Mouse (Mus musculus) embryonic facial prominence, embryonic 15.5 days (tissue): ENCODE measurements around the gene Banf2. TPM values are rescaled to one million over a fixed set of nuclear protein-coding genes. Genes with fewer than 3 reads are reported as not detected.

Source experiments
- ATAC-seq: fragments of 200-750 bp; cut with Nextera tagmentation; 2 replicates; pipeline ENCODE4 v1.8.0; 2017; ENCODE audit warnings: low read depth, moderate TSS enrichment; ENCODE audit not compliant: insufficient number of reproducible peaks, low FRiP score, low TSS enrichment
- H3K27ac ChIP-seq: fragments of 300-500 bp; sonication (generic); replicated peaks from 2 replicates; pipeline ENCODE4 v1.5.1; 2015; ENCODE audit warnings: mild to moderate bottlenecking, inconsistent platforms
- H3K27me3 ChIP-seq: fragments of 300-500 bp; sonication (generic); 2 replicates; pipeline ENCODE4 v1.6.1; 2015; ENCODE audit warnings: inconsistent platforms
- H3K36me3 ChIP-seq: fragments of 300-500 bp; sonication (generic); 2 replicates; pipeline ENCODE4 v1.6.1; 2015; ENCODE audit warnings: mild to moderate bottlenecking, inconsistent platforms
- H3K4me1 ChIP-seq: fragments of 300-500 bp; sonication (generic); 2 replicates; pipeline ENCODE4 v1.6.1; 2015; ENCODE audit warnings: inconsistent platforms
- H3K4me2 ChIP-seq: fragments of 300-500 bp; sonication (generic); replicated peaks from 2 replicates; pipeline ENCODE4 v1.6.1; 2015; ENCODE audit warnings: mild to moderate bottlenecking, inconsistent platforms
- H3K4me3 ChIP-seq: fragments of 300-500 bp; sonication (generic); replicated peaks from 2 replicates; pipeline ENCODE4 v1.5.1; 2015; ENCODE audit warnings: mild to moderate bottlenecking, inconsistent platforms
- H3K9ac ChIP-seq: fragments of 300-500 bp; sonication (generic); 2 replicates; pipeline ENCODE4 v1.6.1; 2015; ENCODE audit warnings: inconsistent platforms
- H3K9me3 ChIP-seq: fragments of 300-500 bp; sonication (generic); replicated peaks from 2 replicates; pipeline ENCODE4 v1.6.1; 2016; ENCODE audit warnings: inconsistent platforms
- WGBS: fragments of 180-500 bp; shearing (Covaris S2); methylation state at CpG from one replicate; pipeline ENCODE4 v1.1.7; 2015; 5-methylcytosine and 5-hydroxymethylcytosine counted together
- polyA plus RNA-seq: library from polyadenylated mRNA; unstranded; fragments of >200 nt; fragmentation: Nextera tagmentation; extraction: Ambion mirVana; gene quantifications from 2 replicates; pipeline ENCODE4 v1.2.1, GENCODE M21; 2015

Gene Banf2
- polyA plus RNA-seq, 1 experiment from 2014 or later, result not detected

GRCm38 (mm10) chr2:144069663-144070062, 36.8 kb downstream of the Banf2 start:
- Histone ChIP-seq H3K4me1 (peaks cover 10% of the 10 kb centered on the region; the same call in 1 of the 2 replicates), H3K4me2 (no peak overlapping the region), H3K36me3 (no peaks in the 10 kb centered on the region), H3K27me3 (no peaks in the 10 kb centered on the region), H3K27ac (no peak overlapping the region), H3K4me3 (no peak overlapping the region), H3K9me3 (no peaks in the 10 kb centered on the region), H3K9ac (no peak overlapping the region)
- WGBS, result 86% methylated on average over 4 of the region's 4 CpGs
- ATAC-seq, result no peak

- Histone ChIP-seq H3K4me3 (no peak overlapping the region), H3K27ac (no peak overlapping the region), H3K36me3 (no peaks in the 10 kb centered on the region), H3K9me3 (no peaks in the 10 kb centered on the region), H3K27me3 (no peaks in the 10 kb centered on the region), H3K4me2 (no peak overlapping the region; the same call in 1 of the 2 replicates), H3K4me1 (peaks cover 10% of the 10 kb centered on the region; the same call in 1 of the 2 replicates), H3K9ac (no peak overlapping the region)
- no peak; the same call in 1 of the 2 replicates for ATAC-seq
- WGBS, result 22% methylated on average over 7 of the region's 7 CpGs
These were observed 37.6 kb downstream of the Banf2 start for GRCm38 (mm10) chr2:144070479-144070878.

- H3K36me3 ChIP-seq, result no peaks in the 10 kb centered on the region
- no peaks in the 10 kb centered on the region for H3K9me3 ChIP-seq
- H3K9ac ChIP-seq, result no peak overlapping the region
- no peak overlapping the region for H3K27ac ChIP-seq
- no peak for ATAC-seq
- no peak overlapping the region for H3K4me3 ChIP-seq
- no peaks in the 10 kb centered on the region for H3K27me3 ChIP-seq
- 34% methylated on average over 7 of the region's 7 CpGs for WGBS
- peaks cover 10% of the 10 kb centered on the region; the same call in 1 of the 2 replicates for H3K4me1 ChIP-seq
- no peak overlapping the region for H3K4me2 ChIP-seq
These were observed 39.8 kb downstream of the Banf2 start for GRCm38 (mm10) chr2:144072642-144073041.

GRCm38 (mm10) chr2:144074059-144074458, 41.2 kb downstream of the Banf2 start:
- Histone ChIP-seq H3K4me2 (no peak overlapping the region), H3K36me3 (no peaks in the 10 kb centered on the region), H3K9ac (no peak overlapping the region), H3K4me1 (peaks cover 10% of the 10 kb centered on the region; the same call in 1 of the 2 replicates), H3K27me3 (no peaks in the 10 kb centered on the region), H3K27ac (no peak overlapping the region), H3K4me3 (no peak overlapping the region), H3K9me3 (no peaks in the 10 kb centered on the region)
- ATAC-seq, result no peak
- WGBS, result 96% methylated on average over 5 of the region's 5 CpGs

- Histone ChIP-seq H3K27me3 (no peaks in the 10 kb centered on the region), H3K4me1 (no peaks in the 10 kb centered on the region), H3K4me3 (no peak overlapping the region), H3K36me3 (no peaks in the 10 kb centered on the region), H3K9me3 (no peaks in the 10 kb centered on the region), H3K4me2 (no peak overlapping the region), H3K9ac (no peak overlapping the region), H3K27ac (no peak overlapping the region)
- ATAC-seq, result no peak
- WGBS, result 65% methylated on average over 2 of the region's 2 CpGs
These were observed 43.8 kb downstream of the Banf2 start for GRCm38 (mm10) chr2:144076625-144077024.

DNA sequence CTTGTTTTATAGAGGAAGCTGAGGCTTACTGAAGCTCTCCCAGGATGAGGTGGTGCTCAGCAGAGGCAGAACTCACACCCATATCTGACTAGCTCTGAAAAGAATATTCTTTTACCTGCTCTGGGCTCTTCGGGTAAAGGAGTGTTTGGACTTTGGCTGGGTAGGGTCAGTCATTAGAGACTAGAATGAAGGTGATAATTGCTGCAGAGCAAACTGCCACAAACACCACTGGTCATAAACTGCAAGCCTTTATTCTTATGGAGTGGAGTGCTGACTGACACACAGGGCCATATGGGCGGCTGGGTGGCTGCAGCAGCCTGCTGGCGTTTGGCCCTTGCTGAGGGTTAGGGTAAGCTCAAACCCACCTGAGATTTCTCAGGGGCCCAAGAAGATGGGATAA, 46.0 kb downstream of the Banf2 start:
- no peak overlapping the region for H3K27ac ChIP-seq
- H3K9ac ChIP-seq, result no peak overlapping the region
- WGBS, result 82% methylated on average over 3 of the region's 3 CpGs
- no peak overlapping the region for H3K4me3 ChIP-seq
- no peaks in the 10 kb centered on the region for H3K4me1 ChIP-seq
- no peaks in the 10 kb centered on the region for H3K36me3 ChIP-seq
- H3K9me3 ChIP-seq, result no peaks in the 10 kb centered on the region
- H3K27me3 ChIP-seq, result no peaks in the 10 kb centered on the region
- no peak for ATAC-seq
- H3K4me2 ChIP-seq, result no peak overlapping the region

- H3K9me3 ChIP-seq, result no peaks in the 10 kb centered on the region
- no peak overlapping the region; the same call in 1 of the 2 replicates for H3K27ac ChIP-seq
- H3K4me3 ChIP-seq, result no peak overlapping the region
- no peaks in the 10 kb centered on the region for H3K27me3 ChIP-seq
- H3K4me1 ChIP-seq, result peaks cover 8% of the 10 kb centered on the region; the same call in 1 of the 2 replicates
- no peak overlapping the region for H3K4me2 ChIP-seq
- no peak overlapping the region for H3K9ac ChIP-seq
- ATAC-seq, result peak; percentile 58; the same call in 1 of the 2 replicates
- no peaks in the 10 kb centered on the region for H3K36me3 ChIP-seq
- 26% methylated on average over 18 of the region's 18 CpGs for WGBS
These were observed 53.5 kb downstream of the Banf2 start for GRCm38 (mm10) chr2:144086183-144086847.

- H3K27ac ChIP-seq, result no peak overlapping the region
- no peak for ATAC-seq
- H3K9ac ChIP-seq, result no peak overlapping the region
- H3K27me3 ChIP-seq, result no peaks in the 10 kb centered on the region
- no peaks in the 10 kb centered on the region for H3K36me3 ChIP-seq
- WGBS, result 45% methylated on average over 9 of the region's 9 CpGs
- H3K4me1 ChIP-seq, result peaks cover 8% of the 10 kb centered on the region; the same call in 1 of the 2 replicates
- H3K4me3 ChIP-seq, result no peak overlapping the region
- H3K4me2 ChIP-seq, result no peak overlapping the region
- H3K9me3 ChIP-seq, result no peaks in the 10 kb centered on the region
These were observed 55.2 kb downstream of the Banf2 start for GRCm38 (mm10) chr2:144087899-144088584.

DNA sequence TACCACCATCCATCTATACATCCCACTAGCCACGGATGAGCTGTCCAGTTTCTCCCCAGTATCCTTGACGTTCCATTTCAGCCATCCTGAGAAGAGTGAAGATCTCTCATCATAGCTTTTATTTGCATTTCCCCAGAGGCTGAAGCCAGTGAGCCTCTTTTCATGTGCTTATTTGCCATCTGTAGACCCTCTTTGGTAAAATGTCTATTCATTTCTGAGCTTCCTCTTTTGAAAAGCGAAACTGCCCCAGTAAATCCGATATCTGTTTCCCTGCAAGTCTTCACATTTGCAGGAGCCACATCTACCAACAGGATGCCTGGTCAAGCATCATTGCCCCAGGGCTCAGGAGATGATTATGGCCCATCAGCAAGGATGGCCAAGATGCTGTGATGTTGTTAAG, 59.9 kb downstream of the Banf2 start:
- WGBS, result 60% methylated on average over 4 of the region's 4 CpGs
- Histone ChIP-seq H3K9ac (no peak overlapping the region), H3K9me3 (no peaks in the 10 kb centered on the region), H3K36me3 (no peaks in the 10 kb centered on the region), H3K4me3 (no peak overlapping the region), H3K27me3 (no peaks in the 10 kb centered on the region), H3K27ac (no peak overlapping the region), H3K4me2 (no peak overlapping the region), H3K4me1 (0 out of 2 replicates have a peak, but pooled peaks cover 5% of the 10 kb centered on the region)
- no peak for ATAC-seq

DNA sequence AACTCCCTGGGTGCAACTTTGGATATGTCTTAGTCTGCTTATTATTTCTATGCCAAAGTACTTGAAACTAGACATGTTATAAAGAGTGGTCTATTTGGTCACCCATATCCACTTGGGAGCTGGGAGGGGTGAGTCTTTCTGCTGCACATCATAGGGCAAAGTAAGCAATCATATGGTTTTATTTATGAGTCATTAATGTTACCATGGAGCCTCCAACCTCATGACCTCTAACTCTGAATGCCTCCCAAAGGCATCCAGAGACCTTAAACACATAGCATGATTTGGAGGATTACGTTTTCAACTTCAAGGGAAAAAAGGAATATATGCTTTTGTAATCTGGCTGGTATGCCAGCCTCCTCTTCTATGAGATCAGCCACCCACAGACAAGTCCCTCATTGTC, 61.9 kb downstream of the Banf2 start:
- no peak overlapping the region for H3K9ac ChIP-seq
- H3K27ac ChIP-seq, result no peak overlapping the region
- H3K9me3 ChIP-seq, result no peaks in the 10 kb centered on the region
- 42% methylated on average over 1 of the region's 1 CpGs for WGBS
- H3K27me3 ChIP-seq, result no peaks in the 10 kb centered on the region
- no peak overlapping the region for H3K4me2 ChIP-seq
- H3K4me3 ChIP-seq, result no peak overlapping the region
- H3K4me1 ChIP-seq, result 0 out of 2 replicates have a peak, but pooled peaks cover 5% of the 10 kb centered on the region
- no peaks in the 10 kb centered on the region for H3K36me3 ChIP-seq
- no peak for ATAC-seq

DNA sequence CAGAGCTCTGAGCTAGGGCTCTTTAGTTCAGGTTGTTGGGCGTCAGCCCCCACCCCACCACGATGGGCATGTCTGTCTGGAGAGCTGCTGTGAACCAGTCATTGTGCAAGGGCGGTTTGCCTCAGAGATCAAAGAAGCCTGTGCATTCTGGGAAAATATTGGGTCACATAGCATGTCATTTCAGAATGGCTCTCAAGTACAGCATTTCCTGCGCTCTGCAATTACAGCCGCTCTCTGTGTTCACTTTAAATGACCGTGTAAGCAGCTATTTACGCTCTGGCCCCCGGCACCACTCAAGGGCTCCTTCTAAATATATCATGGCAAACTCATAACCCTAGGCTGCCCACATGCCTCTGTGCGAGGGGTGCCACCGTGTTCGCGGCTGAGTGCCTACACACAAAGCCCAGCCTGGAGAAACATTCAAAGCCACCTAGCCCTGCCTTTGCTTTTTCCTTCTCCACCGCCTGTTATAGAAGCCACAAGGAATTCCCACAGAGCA, 68.7 kb downstream of the Banf2 start:
- peak overlapping the region; percentile 39; the same call in 1 of the 2 replicates for H3K27ac ChIP-seq

More for the DNA sequence above, 68.7 kb downstream of the Banf2 start:
- 30% methylated on average over 13 of the region's 13 CpGs for WGBS
- Histone ChIP-seq H3K27me3 (no peaks in the 10 kb centered on the region), H3K4me2 (no peak overlapping the region), H3K9me3 (no peaks in the 10 kb centered on the region), H3K4me3 (no peak overlapping the region), H3K36me3 (no peaks in the 10 kb centered on the region), H3K9ac (no peak overlapping the region), H3K4me1 (peaks cover 11% of the 10 kb centered on the region)
- peak; percentile 84 for ATAC-seq
